Mouse (Mus musculus) stomach, embryonic 14.5 days (tissue): Measurements from ENCODE around the gene Ntsr2. TPM values are rescaled to one million over a fixed set of nuclear protein-coding genes. Genes with fewer than 3 reads are reported as not detected.

Experiments used
- ATAC-seq: fragments of 200-750 bp; cut with Nextera tagmentation; 2 replicates; pipeline ENCODE4 v1.8.0; 2017; ENCODE audit warnings: low read depth, moderate TSS enrichment; ENCODE audit not compliant: insufficient number of reproducible peaks, insufficient read depth, low FRiP score
- H3K27ac ChIP-seq: fragments of 300-500 bp; sonication (generic); 2 replicates; pipeline ENCODE4 v1.5.1; 2014; ENCODE audit warnings: mild to moderate bottlenecking, low read length, moderate library complexity, mixed read lengths
- H3K27me3 ChIP-seq: fragments of 300-500 bp; sonication (generic); 2 replicates; pipeline ENCODE4 v1.6.1; 2014; ENCODE audit warnings: low read length, control low read depth, mixed read lengths; ENCODE audit not compliant: control insufficient read depth, insufficient read depth
- H3K36me3 ChIP-seq: fragments of 300-500 bp; sonication (generic); 2 replicates; pipeline ENCODE4 v1.6.1; 2014; ENCODE audit warnings: mild to moderate bottlenecking, control low read depth, low read length, moderate library complexity, mixed read lengths; ENCODE audit not compliant: control insufficient read depth, insufficient read depth
- H3K4me1 ChIP-seq: fragments of 300-500 bp; sonication (generic); 2 replicates; pipeline ENCODE4 v1.6.1; 2014; ENCODE audit warnings: low read length, control low read depth, mixed read lengths; ENCODE audit not compliant: control insufficient read depth, insufficient read depth
- H3K4me2 ChIP-seq: fragments of 300-500 bp; sonication (generic); replicated peaks from 2 replicates; pipeline ENCODE4 v1.6.1; 2014; ENCODE audit warnings: low read depth, low read length, control low read depth
- H3K4me3 ChIP-seq: fragments of 300-500 bp; sonication (generic); 2 replicates; pipeline ENCODE4 v1.5.1; 2014; ENCODE audit warnings: low read depth, low read length, control low read depth
- H3K9ac ChIP-seq: fragments of 300-500 bp; sonication (generic); replicated peaks from 2 replicates; pipeline ENCODE4 v1.6.1; 2014; ENCODE audit warnings: low read depth, mild to moderate bottlenecking, control low read depth, low read length, moderate library complexity, mixed read lengths
- H3K9me3 ChIP-seq: fragments of 300-500 bp; sonication (generic); 2 replicates; pipeline ENCODE4 v1.6.1; 2016; ENCODE audit warnings: low read depth, low read length, control low read depth; ENCODE audit not compliant: control insufficient read depth
- WGBS: fragments of 180-500 bp; shearing (Covaris S2); extraction: QIAGEN DNeasy Blood & Tissue Kit; methylation state at CpG from one replicate; pipeline ENCODE4 v1.1.7; 2014; 5-methylcytosine and 5-hydroxymethylcytosine counted together
- polyA plus RNA-seq: library from polyadenylated mRNA; unstranded; fragments of >200 nt; fragmentation: Nextera tagmentation; extraction: Ambion mirVana; gene quantifications from 2 replicates; pipeline ENCODE4 v1.2.1, GENCODE M21; 2014

The Ntsr2 gene
- not detected in 2 replicates for polyA plus RNA-seq

GRCm38 (mm10) chr12:16653332-16654093 is at the start of gene Ntsr2:
Ntsr2 (plus strand) TSS chr12:16653382.
- peak; percentile 79 for ATAC-seq
- H3K36me3 ChIP-seq = no peaks in the 10 kb centered on the region
- H3K9ac ChIP-seq = no peak within 1 kb of the TSS
- peak within 1 kb of the TSS; percentile 48 for H3K4me2 ChIP-seq
- peak within 1 kb of the TSS; percentile 24 for H3K4me3 ChIP-seq
- H3K27me3 ChIP-seq = peaks cover 16% of the 10 kb centered on the region
- no peaks in the 10 kb centered on the region for H3K9me3 ChIP-seq
- WGBS = 6% methylated on average over 58 of the region's 58 CpGs
- no peak within 1 kb of the TSS for H3K27ac ChIP-seq
- H3K4me1 ChIP-seq = no peaks in the 10 kb centered on the region; the same call in 1 of the 2 replicates

- no peak for ATAC-seq
- WGBS = 58% methylated on average over 5 of the region's 5 CpGs
- no peak overlapping the region for H3K4me3 ChIP-seq
- no peak overlapping the region for H3K9ac ChIP-seq
- H3K36me3 ChIP-seq = no peaks in the 10 kb centered on the region
- H3K9me3 ChIP-seq = no peaks in the 10 kb centered on the region
- H3K4me1 ChIP-seq = no peaks in the 10 kb centered on the region
- H3K27ac ChIP-seq = no peak overlapping the region
- H3K4me2 ChIP-seq = no peak overlapping the region
- no peaks in the 10 kb centered on the region for H3K27me3 ChIP-seq
Measured at GRCm38 (mm10) chr12:16605624-16606023, 47.6 kb upstream of the Ntsr2 start.

- Histone ChIP-seq H3K4me3 (no peak within 1 kb of the TSS), H3K27ac (no peak within 1 kb of the TSS), H3K4me1 (no peaks in the 10 kb centered on the region), H3K9ac (no peak within 1 kb of the TSS), H3K36me3 (no peaks in the 10 kb centered on the region), H3K4me2 (no peak within 1 kb of the TSS), H3K27me3 (no peaks in the 10 kb centered on the region), H3K9me3 (no peaks in the 10 kb centered on the region)
- ATAC-seq = no peak
- WGBS = 83% methylated on average over 2 of the region's 2 CpGs
Measured at GRCm38 (mm10) chr12:16610936-16611335, 42.2 kb upstream of the Ntsr2 start, which contains the start of gene Lpin1. Lpin1 (minus strand) TSS chr12:16610966.

GRCm38 (mm10) chr12:16614556-16614955 is 38.6 kb upstream of the Ntsr2 start:
- Histone ChIP-seq H3K4me2 (no peak overlapping the region), H3K27ac (no peak overlapping the region), H3K9ac (no peak overlapping the region), H3K4me1 (peaks cover 6% of the 10 kb centered on the region), H3K9me3 (no peaks in the 10 kb centered on the region), H3K4me3 (no peak overlapping the region), H3K27me3 (no peaks in the 10 kb centered on the region), H3K36me3 (no peaks in the 10 kb centered on the region)
- WGBS = 60% methylated on average over 3 of the region's 3 CpGs
- no peak for ATAC-seq

- no peak for ATAC-seq
- 67% methylated on average over 2 of the region's 2 CpGs for WGBS
- H3K36me3 ChIP-seq = no peaks in the 10 kb centered on the region
Measured at GRCm38 (mm10) chr12:16615738-16616137, 37.4 kb upstream of the Ntsr2 start.

GRCm38 (mm10) chr12:16618512-16619274 is 34.5 kb upstream of the Ntsr2 start:
- Histone ChIP-seq H3K4me2 (0 out of 2 replicates have a peak overlapping the region, but pooled peaks have one; percentile 1), H3K4me3 (no peak overlapping the region), H3K27ac (no peak overlapping the region), H3K9ac (no peak overlapping the region), H3K36me3 (no peaks in the 10 kb centered on the region), H3K27me3 (no peaks in the 10 kb centered on the region), H3K4me1 (peaks cover 6% of the 10 kb centered on the region), H3K9me3 (no peaks in the 10 kb centered on the region)
- ATAC-seq = peak; percentile 86
- WGBS = 13% methylated on average over 12 of the region's 12 CpGs

More at GRCm38 (mm10) chr12:16615738-16616137, 37.4 kb upstream of the Ntsr2 start:
- no peak overlapping the region for H3K4me2 ChIP-seq
- H3K4me1 ChIP-seq = peaks cover 6% of the 10 kb centered on the region
- no peak overlapping the region for H3K4me3 ChIP-seq
- H3K9me3 ChIP-seq = no peaks in the 10 kb centered on the region
- no peak overlapping the region for H3K9ac ChIP-seq
- no peak overlapping the region for H3K27ac ChIP-seq
- H3K27me3 ChIP-seq = no peaks in the 10 kb centered on the region

GRCm38 (mm10) chr12:16619453-16619852 is 33.7 kb upstream of the Ntsr2 start:
- no peak for ATAC-seq
- Histone ChIP-seq H3K27ac (no peak overlapping the region), H3K4me3 (no peak overlapping the region), H3K4me2 (no peak overlapping the region), H3K36me3 (no peaks in the 10 kb centered on the region), H3K27me3 (no peaks in the 10 kb centered on the region), H3K9me3 (no peaks in the 10 kb centered on the region), H3K9ac (no peak overlapping the region), H3K4me1 (peaks cover 6% of the 10 kb centered on the region)
- 89% methylated on average over 6 of the region's 6 CpGs for WGBS

GRCm38 (mm10) chr12:16620230-16620629 is 33.0 kb upstream of the Ntsr2 start:
- H3K9ac ChIP-seq = no peak overlapping the region
- H3K27me3 ChIP-seq = no peaks in the 10 kb centered on the region
- WGBS = 76% methylated on average over 3 of the region's 3 CpGs
- no peak overlapping the region for H3K4me3 ChIP-seq
- H3K36me3 ChIP-seq = no peaks in the 10 kb centered on the region
- no peak overlapping the region for H3K4me2 ChIP-seq
- H3K9me3 ChIP-seq = no peaks in the 10 kb centered on the region
- ATAC-seq = no peak
- H3K27ac ChIP-seq = no peak overlapping the region
- H3K4me1 ChIP-seq = peaks cover 6% of the 10 kb centered on the region
